Mouse (Mus musculus) G1E (cell line): ENCODE measurements at regions not wholly inside any gene's neighbourhood (a gene's known extent, or its start where the extent isn't known, plus 50 kb on each side); places are given as distances from the start of the nearest gene placed in this dataset.

Source experiments
- CTCF ChIP-seq: IDR thresholded peaks from 2 replicates; pipeline ENCODE4 v1.5.1; 2012; ENCODE audit warnings: low read depth, low read length, inconsistent platforms, mixed read lengths
- GATA1 ChIP-seq: IDR thresholded peaks from 2 replicates; pipeline ENCODE4 v1.6.1; 2012; ENCODE audit warnings: borderline replicate concordance, low read length, inconsistent platforms, mixed read lengths
- TAL1 ChIP-seq: conservative IDR thresholded peaks from 2 replicates; pipeline ENCODE4 v1.6.1; 2012; ENCODE audit warnings: low read depth, low read length, inconsistent platforms, mixed read lengths

GRCm38 (mm10) chr5:138894496-138894895 is 74.6 kb downstream of the Gm5294 start:
- TF ChIP-seq CTCF (no peak), TAL1 (no peak), GATA1 (no peak)
